Mouse (Mus musculus): ENCODE measurements around the gene Id2.

Gene Id2

DNA sequence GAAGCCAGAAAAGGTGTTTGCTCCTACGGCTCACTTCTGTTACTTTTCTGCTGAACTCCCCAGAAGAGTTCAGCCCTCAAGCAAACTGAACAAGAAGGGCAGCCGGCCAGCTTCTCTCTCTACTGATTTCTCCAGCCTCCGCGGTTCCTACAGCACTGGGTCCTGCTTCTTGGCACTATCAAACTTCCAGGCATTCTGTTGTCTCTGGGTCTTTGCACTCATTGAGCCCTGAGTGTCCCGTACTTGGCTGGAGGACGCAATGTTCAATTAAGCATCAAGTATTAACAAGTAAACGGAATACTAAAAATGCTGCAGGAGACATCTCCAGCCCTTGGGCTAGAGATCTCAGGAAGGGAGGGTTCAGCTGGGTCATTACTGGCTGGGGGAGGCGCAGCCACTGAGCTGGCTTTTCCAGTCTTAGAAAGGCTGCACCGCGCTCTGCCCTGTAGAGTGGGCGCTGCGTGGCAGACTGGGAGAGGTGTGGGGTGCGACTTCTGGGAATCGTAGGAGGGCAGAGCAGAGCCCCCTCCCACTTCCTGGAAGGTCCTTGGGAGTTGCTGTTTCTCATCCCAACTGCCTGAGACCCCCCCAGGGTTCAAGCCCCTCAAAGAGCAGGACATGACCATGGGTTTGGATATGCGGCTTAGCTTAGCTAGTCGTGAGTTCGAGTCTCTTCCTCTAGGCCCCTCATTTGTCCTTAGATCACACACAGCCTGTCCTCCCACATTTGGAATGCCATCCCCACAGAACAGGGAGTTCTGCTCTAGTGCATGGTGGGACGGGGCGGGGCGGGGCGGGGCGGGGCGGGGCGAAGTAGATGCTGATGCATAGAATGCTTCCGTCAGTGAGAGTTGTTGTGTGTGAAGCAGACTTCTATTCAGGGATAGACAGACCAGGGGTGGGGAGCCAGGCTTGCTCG, 13.4 kb downstream of the Id2 start:
- DNase-seq (ENCODE audit: low read depth), result no peak

DNA sequence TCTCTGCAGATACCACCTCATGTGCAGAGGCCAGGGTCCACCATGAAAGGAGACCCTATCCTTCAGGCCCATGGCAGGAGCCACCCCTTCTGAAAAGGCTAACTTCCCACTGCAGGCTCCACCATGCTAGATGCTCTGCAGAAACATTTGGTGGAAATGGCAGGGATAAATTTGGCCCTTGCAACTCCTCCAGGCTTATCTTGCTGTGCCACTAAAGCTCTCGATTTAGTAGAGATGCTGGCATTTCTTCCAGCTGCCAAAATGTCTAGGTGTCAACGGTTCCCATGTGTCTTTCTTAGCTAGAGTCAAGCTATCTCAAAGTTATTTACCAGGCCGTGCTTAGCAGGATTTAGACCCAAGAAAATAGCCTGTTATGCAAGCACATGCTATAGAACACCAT, 22.6 kb downstream of the Id2 start:
- no peak for DNase-seq (ENCODE audit: low read depth)

DNA sequence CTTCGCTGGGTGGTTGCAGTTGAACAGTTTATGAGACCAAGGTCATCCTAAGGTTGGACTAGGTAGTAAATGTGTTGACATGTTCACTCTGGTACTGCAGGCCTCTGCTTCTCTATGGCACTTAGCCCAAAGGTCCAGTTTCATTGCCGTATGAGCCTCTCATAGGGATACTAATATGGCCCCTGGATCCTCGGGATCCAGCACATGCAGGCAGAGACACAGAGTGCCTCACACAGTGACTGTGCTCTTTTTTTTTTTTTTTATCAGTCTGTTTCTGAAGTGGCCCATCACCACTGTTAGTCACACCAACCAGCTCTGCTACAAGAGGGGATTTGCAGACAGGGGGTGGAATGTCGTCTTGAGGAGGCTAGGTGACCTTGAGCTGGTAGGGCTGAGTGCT, 23.6 kb downstream of the Id2 start:
- DNase-seq (ENCODE audit: low read depth), result no peak

DNA sequence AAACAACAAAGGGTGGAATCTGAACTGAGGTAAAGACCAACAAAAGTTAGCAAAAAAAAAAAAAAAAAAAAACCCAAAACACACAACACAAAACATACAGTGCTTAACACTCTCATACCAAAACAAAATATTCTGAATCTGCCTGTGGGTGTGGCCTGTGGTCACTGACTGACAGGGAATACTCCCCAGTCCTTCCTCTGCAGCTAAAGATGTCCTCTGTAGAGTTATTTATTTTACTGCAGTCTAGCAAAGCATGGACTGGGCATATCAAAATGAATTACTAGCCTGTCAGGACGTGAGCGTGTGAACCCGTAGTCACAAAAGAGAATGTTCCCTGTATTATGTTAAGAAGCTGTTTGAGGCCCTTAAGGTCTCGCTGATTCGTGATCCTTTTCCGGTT, 34.7 kb downstream of the Id2 start:
- DNase-seq (ENCODE audit: low read depth), result no peak

DNA sequence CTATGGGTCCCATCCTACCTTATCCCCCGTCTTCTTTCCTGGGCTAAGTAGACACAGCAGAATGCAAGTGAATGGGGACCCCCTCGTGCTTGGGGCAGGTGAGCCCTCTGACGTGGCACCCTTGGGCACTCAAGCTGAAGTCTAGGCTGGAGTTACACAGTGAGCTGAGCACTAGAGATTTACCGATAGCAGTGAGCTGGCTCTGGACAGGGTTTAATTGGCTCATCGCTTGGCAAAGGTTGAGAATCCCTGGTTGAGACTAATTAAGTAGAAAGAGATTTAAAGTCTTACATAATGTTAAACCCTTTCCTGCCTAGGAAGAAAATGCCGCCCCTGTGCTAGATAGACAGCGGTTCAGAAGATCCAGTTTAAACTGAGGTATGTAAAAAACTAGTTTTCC, 36.0 kb downstream of the Id2 start:
- no peak for DNase-seq (ENCODE audit: low read depth)

DNA sequence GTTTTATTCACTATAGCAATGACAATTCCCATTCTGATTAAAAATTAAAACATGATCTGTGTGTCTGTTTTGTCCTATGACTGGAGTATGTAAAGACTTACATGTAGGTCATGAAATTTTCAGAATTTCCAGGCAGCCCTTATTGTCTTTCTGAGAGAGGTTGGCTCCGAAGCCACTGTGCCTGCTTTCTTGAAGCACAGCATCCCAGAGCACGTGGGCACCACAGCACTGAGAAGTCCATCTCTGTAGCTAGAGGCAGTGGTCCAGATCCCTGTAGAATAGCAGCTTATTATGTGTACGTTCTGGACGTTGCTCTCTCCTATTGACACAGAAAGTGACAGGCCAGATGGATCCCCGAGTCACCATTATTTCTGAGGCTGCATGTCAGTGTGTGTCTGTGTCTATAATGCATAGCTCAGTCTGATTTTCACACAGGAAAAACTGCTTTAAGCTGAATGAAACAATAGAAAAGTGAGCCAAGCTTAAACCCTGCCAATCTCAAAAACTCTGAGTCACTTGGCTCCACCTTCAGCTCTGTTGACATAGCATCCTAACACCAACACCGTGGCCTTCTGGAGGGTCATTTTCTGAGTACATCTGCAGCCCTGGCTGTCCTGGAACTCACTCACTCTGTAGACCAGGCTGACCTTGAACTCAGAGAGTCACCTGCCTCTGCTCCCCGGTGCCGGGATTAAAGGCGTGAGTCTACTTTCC, 37.3 kb downstream of the Id2 start:
- DNase-seq (ENCODE audit: low read depth), result no peak

DNA sequence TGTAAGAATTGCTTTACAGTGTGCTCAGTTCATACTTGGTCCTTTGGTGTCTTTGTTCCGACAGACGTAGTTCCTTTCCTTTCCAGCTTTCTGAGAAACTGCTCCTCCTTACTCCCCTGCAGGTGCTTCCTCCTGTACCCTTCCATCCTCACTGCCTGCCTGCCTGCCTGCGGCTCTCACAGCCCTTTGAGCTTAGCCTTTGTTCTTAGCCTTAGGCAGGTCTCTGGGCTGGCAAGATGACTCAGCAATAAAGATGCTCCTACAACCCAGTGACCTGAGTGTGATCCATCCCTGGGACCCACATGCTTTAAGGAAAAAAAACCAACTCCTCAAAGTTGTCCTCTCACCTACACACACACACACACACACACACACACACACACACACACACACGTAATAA, 42.0 kb downstream of the Id2 start:
- no peak for DNase-seq (ENCODE audit: low read depth)

DNA sequence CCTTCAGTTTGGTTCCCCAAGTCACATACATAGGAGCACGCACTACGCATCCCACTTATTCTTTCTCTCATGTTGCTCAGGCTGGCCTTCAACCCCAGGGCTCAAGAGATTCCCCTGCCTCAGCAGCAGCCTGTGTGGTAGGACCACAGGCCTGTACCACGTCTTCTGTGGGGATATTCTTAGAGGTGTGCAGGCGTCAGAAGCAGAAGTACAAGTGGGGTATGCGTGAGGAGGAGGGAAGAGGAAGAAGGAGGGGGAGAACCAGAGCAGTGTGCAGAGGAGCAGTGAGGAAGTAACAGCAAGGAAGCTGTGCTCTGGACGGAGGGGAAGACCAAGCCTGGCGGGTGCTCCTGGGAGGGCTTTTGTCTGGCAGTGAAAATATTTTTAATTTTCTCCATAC, 42.4 kb downstream of the Id2 start:
- DNase-seq (ENCODE audit: low read depth), result no peak

DNA sequence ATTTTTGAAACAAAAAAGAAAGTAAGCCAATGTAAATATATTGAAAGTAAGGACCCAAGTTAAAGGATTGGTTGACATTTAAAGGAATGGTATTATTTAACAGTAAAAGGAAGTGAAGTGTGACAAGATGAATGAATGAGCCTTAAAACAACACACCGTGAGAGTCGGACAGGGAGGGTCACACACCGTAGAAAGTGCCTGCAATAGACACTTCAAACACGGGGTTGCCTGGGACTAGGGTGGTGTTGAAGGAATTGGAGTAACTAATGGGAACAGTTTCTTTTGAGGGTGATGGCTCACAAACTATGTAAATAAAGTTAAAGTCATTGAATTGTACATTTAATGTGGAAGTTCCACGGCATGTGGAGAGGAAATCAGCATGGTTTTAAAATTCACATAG, 47.7 kb downstream of the Id2 start:
- DNase-seq (ENCODE audit: low read depth), result no peak

DNA sequence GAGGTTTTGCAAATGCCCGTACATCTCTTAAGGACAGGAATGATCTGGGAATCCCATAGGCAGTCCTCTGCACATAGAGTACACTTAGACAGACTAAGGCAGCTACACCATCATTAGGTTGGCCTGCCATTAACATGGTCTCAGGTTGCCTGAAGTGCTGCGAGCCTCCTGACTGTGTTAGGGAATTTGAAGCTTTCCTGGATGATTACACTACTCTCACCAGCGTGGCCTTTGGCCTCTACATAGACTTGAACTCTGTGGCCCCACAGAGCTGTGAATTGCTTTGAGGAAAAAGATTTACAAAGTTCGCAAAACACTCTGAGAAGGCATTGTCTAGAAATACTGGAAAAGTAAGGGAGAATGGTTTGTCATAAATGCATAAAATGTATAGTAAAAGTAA, 52.4 kb downstream of the Id2 start:
- DNase-seq (ENCODE audit: low read depth), result no peak

DNA sequence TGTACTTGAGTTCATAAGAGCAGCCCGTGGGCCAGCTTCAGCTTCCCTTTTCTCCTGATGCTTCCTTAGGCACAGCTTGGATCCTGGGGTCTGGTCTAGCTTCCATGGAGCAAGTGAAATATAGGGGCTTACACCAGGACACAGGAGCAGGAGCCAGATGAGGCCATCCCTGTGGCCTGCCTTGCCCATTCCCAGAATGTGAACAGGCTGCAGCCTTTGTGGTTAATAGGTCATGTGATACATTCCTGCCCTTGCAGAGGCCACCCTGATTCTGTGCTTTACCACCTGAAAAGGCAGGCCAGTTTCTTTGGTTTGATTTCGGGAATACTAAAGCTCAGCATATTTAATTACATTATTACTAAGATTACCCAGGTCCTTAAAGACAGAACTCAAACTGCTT, 52.9 kb downstream of the Id2 start:
- DNase-seq (ENCODE audit: low read depth), result no peak
